Mouse (Mus musculus): ENCODE measurements at regions not wholly inside any gene's neighbourhood (a gene's known extent, or its start where the extent isn't known, plus 50 kb on each side); places are given as distances from the start of the nearest gene placed in this dataset.

DNA sequence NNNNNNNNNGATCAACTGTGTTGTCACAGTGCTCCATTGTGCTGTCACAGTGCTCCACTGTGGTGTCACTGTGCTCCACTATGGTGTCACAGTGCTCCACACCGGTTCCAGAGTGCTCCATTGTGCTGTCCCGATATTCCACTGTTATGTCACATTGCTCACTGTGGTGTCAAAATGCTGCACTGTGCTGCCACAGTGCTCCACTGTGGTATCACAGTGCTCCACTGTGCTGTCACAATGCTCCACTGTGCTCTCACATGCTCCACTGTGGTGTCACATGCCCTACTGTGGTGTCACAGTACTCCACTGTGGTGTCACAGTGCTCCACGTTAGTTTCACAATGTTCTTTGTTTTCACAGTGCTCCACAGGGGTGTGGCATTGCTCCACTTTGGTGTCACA, 359.3 kb upstream of the Olfr161 start:
- Histone ChIP-seq H3K9me3 (replicated peaks; ENCODE audit: control insufficient read depth, low read length) (peaks cover 44% of the 10 kb centered on the region), H3K4me3 (replicated peaks; ENCODE audit: low read length) (no peak overlapping the region)

DNA sequence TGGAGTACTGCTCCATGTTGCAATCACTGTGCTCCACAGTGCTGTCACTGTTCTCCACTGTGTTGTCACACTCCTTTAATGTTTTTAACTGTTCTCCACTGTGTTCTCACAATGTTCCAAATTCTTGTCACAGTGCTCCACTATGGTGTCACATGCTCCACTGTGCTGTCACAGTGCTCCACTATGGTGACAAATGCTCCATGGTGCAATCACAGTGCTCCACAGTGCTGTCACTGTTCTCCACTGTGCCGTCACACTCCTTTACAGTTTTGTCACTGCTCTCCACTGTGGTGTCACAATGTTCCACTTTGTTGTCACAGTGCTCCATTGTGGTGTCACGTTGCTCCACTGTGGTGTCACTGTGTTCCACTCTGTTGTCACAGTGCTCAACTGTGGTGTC, 358.2 kb upstream of the Olfr161 start:
- H3K9ac ChIP-seq (ENCODE audit: low read length) = no peak overlapping the region
- H3K4me3 ChIP-seq (replicated peaks; ENCODE audit: low read length) = no peak overlapping the region
- ATAC-seq (ENCODE audit: insufficient read depth, low FRiP score) = peak; percentile 19; the same call in 1 of the 2 replicates
- peaks cover 47% of the 10 kb centered on the region for H3K9me3 ChIP-seq (replicated peaks; ENCODE audit: control insufficient read depth, low read length)
- WGBS = 56% methylated on average over 2 of the region's 2 CpGs
- no peaks in the 10 kb centered on the region for H3K4me1 ChIP-seq (ENCODE audit: control insufficient read depth, insufficient read depth, low read length)
- H3K36me3 ChIP-seq (ENCODE audit: control insufficient read depth, insufficient read depth, low read length) = no peaks in the 10 kb centered on the region
- H3K4me2 ChIP-seq (ENCODE audit: low read depth, low read length) = no peak overlapping the region
- no peak overlapping the region for H3K27ac ChIP-seq (ENCODE audit: low read length)
- H3K27me3 ChIP-seq (ENCODE audit: control insufficient read depth, insufficient read depth, low read length) = no peaks in the 10 kb centered on the region

More for the DNA sequence above, 359.3 kb upstream of the Olfr161 start:
- Histone ChIP-seq H3K27me3 (ENCODE audit: control insufficient read depth, insufficient read depth, low read length) (no peaks in the 10 kb centered on the region), H3K36me3 (ENCODE audit: control insufficient read depth, insufficient read depth, low read length) (no peaks in the 10 kb centered on the region), H3K27ac (ENCODE audit: low read length) (no peak overlapping the region), H3K4me2 (ENCODE audit: low read depth, low read length) (no peak overlapping the region), H3K9ac (ENCODE audit: low read length) (no peak overlapping the region), H3K4me1 (ENCODE audit: control insufficient read depth, insufficient read depth, low read length) (no peaks in the 10 kb centered on the region)
- 66% methylated on average over 3 of the region's 3 CpGs for WGBS
- 0 out of 2 replicates have a peak, but pooled peaks have one; percentile 30 for ATAC-seq (ENCODE audit: insufficient read depth, low FRiP score)

DNA sequence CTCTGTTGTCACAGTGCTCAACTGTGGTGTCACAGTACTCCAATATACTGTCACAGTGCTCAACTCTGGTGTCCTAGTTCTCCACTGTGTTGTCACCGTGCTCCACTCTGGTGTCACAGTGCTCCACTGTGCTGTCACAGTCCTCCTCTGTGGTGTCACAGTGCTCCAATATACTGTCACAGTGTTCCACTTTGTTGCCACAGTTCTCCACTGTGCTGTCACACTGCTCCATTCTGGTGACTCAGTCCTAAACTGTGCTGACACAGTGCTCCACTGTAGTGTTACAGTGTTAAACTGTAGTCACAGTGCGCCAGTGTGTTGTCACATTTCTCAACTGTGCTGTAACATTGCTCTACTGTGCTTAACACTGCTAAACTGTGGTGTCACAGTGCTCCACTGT, 356.8 kb upstream of the Olfr161 start:
- Histone ChIP-seq H3K4me2 (ENCODE audit: low read depth, low read length) (no peak overlapping the region), H3K4me3 (replicated peaks; ENCODE audit: low read length) (no peak overlapping the region), H3K4me1 (ENCODE audit: control insufficient read depth, insufficient read depth, low read length) (no peaks in the 10 kb centered on the region), H3K27ac (ENCODE audit: low read length) (no peak overlapping the region), H3K9me3 (replicated peaks; ENCODE audit: control insufficient read depth, low read length) (peaks cover 53% of the 10 kb centered on the region), H3K27me3 (ENCODE audit: control insufficient read depth, insufficient read depth, low read length) (no peaks in the 10 kb centered on the region), H3K9ac (ENCODE audit: low read length) (no peak overlapping the region), H3K36me3 (ENCODE audit: control insufficient read depth, insufficient read depth, low read length) (no peaks in the 10 kb centered on the region)
- 46% methylated on average over 2 of the region's 2 CpGs for WGBS
- ATAC-seq (ENCODE audit: insufficient read depth, low FRiP score) = peak; percentile 35

DNA sequence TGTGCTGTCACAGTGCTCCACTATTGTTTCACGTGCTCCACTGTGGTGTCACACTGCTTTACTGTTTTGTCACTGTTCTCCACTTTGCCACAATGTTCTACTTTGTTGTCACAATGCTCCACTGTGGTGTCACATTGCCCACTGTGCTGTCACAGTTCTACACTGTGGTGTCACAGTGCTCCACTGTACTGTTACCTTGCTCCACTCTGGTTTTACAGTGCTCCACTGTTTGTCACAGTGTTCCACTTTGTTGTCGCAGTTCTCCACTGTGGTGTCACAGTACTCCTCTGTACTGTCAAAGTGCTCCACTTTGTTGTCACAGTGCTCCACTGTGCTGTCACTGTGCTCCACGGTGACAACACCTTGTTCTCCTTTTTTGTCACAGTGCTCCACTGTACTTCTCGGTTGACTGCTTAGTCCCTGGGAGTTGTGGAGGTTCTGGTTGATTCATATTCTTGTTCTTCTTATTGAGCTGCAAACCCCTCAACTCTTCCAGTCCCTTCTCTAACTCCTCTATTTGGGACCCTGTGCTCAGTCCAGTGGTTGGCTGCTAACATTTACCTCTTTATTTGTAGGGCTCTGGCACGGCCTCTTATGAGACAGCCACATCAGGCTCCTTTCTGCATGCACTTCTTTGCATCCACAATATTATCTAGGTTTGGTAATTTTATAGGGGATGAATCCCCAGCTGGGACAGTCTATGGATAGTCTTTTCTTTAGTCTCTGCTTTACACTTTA, 349.7 kb upstream of the Olfr161 start:
- Histone ChIP-seq H3K4me1 (ENCODE audit: control insufficient read depth, insufficient read depth, low read length) (no peaks in the 10 kb centered on the region), H3K4me2 (ENCODE audit: low read depth, low read length) (no peak overlapping the region), H3K27ac (ENCODE audit: low read length) (no peak overlapping the region), H3K4me3 (replicated peaks; ENCODE audit: low read length) (no peak overlapping the region), H3K9ac (ENCODE audit: low read length) (no peak overlapping the region), H3K27me3 (ENCODE audit: control insufficient read depth, insufficient read depth, low read length) (no peaks in the 10 kb centered on the region), H3K9me3 (replicated peaks; ENCODE audit: control insufficient read depth, low read length) (peaks cover 34% of the 10 kb centered on the region; the same call in 1 of the 2 replicates), H3K36me3 (ENCODE audit: control insufficient read depth, insufficient read depth, low read length) (no peaks in the 10 kb centered on the region)
- peak; percentile 24 for ATAC-seq (ENCODE audit: insufficient read depth, low FRiP score)
- 63% methylated on average over 5 of the region's 5 CpGs for WGBS

DNA sequence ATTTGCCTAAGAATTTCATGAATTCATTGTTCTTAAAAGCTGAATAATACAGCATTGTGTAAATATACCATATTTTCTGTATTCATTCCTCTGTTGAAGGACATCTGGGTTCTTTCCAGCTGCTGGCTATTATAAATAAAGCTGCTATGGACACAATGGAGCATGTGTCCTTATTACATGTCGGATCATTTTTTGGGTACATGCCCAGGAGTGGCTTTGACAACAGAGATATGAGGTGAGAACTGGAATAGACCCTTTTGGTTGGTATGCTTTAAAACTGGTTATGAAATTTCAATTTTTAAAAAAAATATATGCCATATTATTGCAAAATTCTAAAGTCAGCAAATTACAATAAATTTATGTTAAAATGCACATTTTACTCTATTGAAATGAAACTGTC, 348.9 kb upstream of the Olfr161 start:
- H3K36me3 ChIP-seq (ENCODE audit: control insufficient read depth, insufficient read depth, low read length) = no peaks in the 10 kb centered on the region
- H3K27me3 ChIP-seq (ENCODE audit: control insufficient read depth, insufficient read depth, low read length) = no peaks in the 10 kb centered on the region
- no peak overlapping the region for H3K4me3 ChIP-seq (replicated peaks; ENCODE audit: low read length)
- ATAC-seq (ENCODE audit: insufficient read depth, low FRiP score) = no peak
- H3K4me2 ChIP-seq (ENCODE audit: low read depth, low read length) = no peak overlapping the region
- H3K9ac ChIP-seq (ENCODE audit: low read length) = no peak overlapping the region
- H3K4me1 ChIP-seq (ENCODE audit: control insufficient read depth, insufficient read depth, low read length) = no peaks in the 10 kb centered on the region
- H3K9me3 ChIP-seq (replicated peaks; ENCODE audit: control insufficient read depth, low read length) = peaks cover 30% of the 10 kb centered on the region; the same call in 1 of the 2 replicates
- H3K27ac ChIP-seq (ENCODE audit: low read length) = no peak overlapping the region
- 65% methylated on average over 1 of the region's 1 CpGs for WGBS

DNA sequence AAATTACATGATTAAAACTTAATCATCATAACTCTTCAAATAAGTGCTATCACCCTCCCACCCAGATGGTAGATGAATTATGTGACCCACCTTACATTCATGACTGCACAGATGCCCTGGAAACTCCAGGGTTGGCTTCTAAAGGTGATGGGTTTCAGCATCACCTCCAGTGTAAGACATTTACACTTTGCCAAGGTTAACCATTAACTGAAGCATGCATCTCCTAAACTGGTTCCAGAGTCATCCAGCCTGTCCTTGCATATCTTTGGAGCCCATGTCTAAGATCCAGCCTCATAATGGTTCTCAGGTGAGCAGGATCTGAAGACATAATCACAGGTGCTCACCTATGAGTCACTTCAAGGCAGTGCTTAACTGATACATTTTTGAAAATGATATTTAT, 344.4 kb upstream of the Olfr161 start:
- Histone ChIP-seq H3K4me3 (replicated peaks; ENCODE audit: low read length) (no peak overlapping the region), H3K36me3 (ENCODE audit: control insufficient read depth, insufficient read depth, low read length) (no peaks in the 10 kb centered on the region), H3K27me3 (ENCODE audit: control insufficient read depth, insufficient read depth, low read length) (no peaks in the 10 kb centered on the region), H3K4me2 (ENCODE audit: low read depth, low read length) (no peak overlapping the region), H3K27ac (ENCODE audit: low read length) (no peak overlapping the region), H3K9me3 (replicated peaks; ENCODE audit: control insufficient read depth, low read length) (peaks cover 16% of the 10 kb centered on the region), H3K4me1 (ENCODE audit: control insufficient read depth, insufficient read depth, low read length) (no peaks in the 10 kb centered on the region), H3K9ac (ENCODE audit: low read length) (no peak overlapping the region)
- no peak for ATAC-seq (ENCODE audit: insufficient read depth, low FRiP score)

DNA sequence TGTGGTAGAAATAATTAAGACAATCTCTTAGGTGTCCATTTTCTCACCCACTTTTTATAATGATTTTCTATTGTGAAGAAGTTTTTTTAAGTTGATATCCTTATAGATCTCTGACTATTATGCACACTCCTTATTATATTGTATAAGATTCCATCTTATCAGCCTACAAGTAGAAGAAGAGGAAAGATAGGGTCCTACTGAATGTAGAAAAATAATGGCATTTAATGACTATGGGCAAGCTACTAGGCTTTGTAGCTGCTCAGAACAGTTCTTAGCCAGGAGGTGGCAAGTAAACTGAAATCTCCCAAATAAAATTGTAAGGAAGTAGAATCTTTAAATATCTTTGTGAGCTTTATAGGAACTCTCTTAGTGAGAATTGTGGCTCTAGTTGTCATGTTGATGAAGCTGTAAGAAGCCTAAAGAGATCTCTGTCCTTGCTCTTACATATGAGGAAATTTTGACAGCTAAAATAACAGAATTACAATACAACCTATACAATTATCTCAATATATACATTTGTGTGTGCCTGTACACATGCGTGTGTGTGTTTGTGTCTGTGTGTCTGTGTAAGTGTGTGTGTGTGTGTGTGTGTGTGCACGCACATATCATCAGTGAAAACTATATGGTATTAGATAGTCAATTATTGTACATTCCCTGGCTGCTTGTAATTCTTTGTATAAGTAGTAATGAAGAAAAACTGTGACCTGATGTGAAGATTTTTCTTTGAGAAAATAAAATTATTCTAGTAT, 343.7 kb upstream of the Olfr161 start:
- Histone ChIP-seq H3K9me3 (replicated peaks; ENCODE audit: control insufficient read depth, low read length) (peaks cover 16% of the 10 kb centered on the region), H3K4me3 (replicated peaks; ENCODE audit: low read length) (no peak overlapping the region), H3K4me1 (ENCODE audit: control insufficient read depth, insufficient read depth, low read length) (no peaks in the 10 kb centered on the region), H3K9ac (ENCODE audit: low read length) (no peak overlapping the region), H3K27me3 (ENCODE audit: control insufficient read depth, insufficient read depth, low read length) (no peaks in the 10 kb centered on the region), H3K4me2 (ENCODE audit: low read depth, low read length) (no peak overlapping the region), H3K36me3 (ENCODE audit: control insufficient read depth, insufficient read depth, low read length) (no peaks in the 10 kb centered on the region), H3K27ac (ENCODE audit: low read length) (no peak overlapping the region)
- WGBS = 42% methylated on average over 2 of the region's 2 CpGs
- ATAC-seq (ENCODE audit: insufficient read depth, low FRiP score) = no peak

DNA sequence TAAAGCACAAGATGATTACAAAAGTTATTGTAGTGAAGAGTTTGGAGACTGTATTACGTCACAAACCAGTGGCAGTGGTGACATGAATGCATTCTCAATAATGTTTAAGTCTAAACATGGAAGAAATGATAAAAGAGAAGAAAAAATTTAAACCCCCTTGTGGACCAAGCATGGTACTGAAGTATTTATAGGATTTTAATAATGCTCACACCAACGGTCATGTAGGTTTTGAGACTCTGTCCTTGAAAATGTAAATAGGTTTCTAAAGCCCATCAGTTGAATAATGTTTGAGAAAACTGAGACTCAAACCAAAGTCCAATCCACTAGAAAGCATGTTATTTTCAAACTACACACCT, 343.1 kb upstream of the Olfr161 start:
- no peak overlapping the region for H3K9ac ChIP-seq (ENCODE audit: low read length)
- ATAC-seq (ENCODE audit: insufficient read depth, low FRiP score) = no peak
- no peak overlapping the region for H3K4me2 ChIP-seq (ENCODE audit: low read depth, low read length)
- H3K27me3 ChIP-seq (ENCODE audit: control insufficient read depth, insufficient read depth, low read length) = no peaks in the 10 kb centered on the region
- H3K9me3 ChIP-seq (replicated peaks; ENCODE audit: control insufficient read depth, low read length) = peaks cover 15% of the 10 kb centered on the region
- no peak overlapping the region for H3K4me3 ChIP-seq (replicated peaks; ENCODE audit: low read length)
- H3K4me1 ChIP-seq (ENCODE audit: control insufficient read depth, insufficient read depth, low read length) = no peaks in the 10 kb centered on the region
- WGBS = 48% methylated on average over 2 of the region's 2 CpGs
- H3K27ac ChIP-seq (ENCODE audit: low read length) = no peak overlapping the region
- no peaks in the 10 kb centered on the region for H3K36me3 ChIP-seq (ENCODE audit: control insufficient read depth, insufficient read depth, low read length)

DNA sequence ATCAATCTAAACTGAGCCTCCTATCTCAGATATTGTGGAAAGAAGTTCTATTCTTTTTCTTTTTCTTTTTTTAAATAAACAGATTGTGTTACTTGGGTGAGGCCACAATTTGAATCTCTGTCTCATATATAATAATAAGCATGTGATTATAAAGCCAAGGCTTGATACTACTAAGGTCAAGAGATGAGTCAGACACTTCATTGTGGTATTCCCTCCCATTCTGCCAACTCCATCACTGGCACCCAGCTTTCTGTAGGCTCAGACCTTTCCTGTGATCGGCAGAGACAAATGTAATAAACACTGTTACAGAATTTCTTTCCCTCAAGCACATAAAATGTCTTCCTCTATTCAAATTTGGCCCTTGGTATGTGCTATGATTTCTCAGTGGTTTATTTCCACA, 337.0 kb upstream of the Olfr161 start:
- no peak overlapping the region for H3K9ac ChIP-seq (ENCODE audit: low read length)
- H3K36me3 ChIP-seq (ENCODE audit: control insufficient read depth, insufficient read depth, low read length) = no peaks in the 10 kb centered on the region
- H3K4me1 ChIP-seq (ENCODE audit: control insufficient read depth, insufficient read depth, low read length) = no peaks in the 10 kb centered on the region
- no peak for ATAC-seq (ENCODE audit: insufficient read depth, low FRiP score)
- no peak overlapping the region for H3K4me3 ChIP-seq (replicated peaks; ENCODE audit: low read length)
- 36% methylated on average over 1 of the region's 1 CpGs for WGBS
- peaks cover 17% of the 10 kb centered on the region for H3K9me3 ChIP-seq (replicated peaks; ENCODE audit: control insufficient read depth, low read length)
- H3K27ac ChIP-seq (ENCODE audit: low read length) = no peak overlapping the region
- H3K27me3 ChIP-seq (ENCODE audit: control insufficient read depth, insufficient read depth, low read length) = no peaks in the 10 kb centered on the region
- no peak overlapping the region for H3K4me2 ChIP-seq (ENCODE audit: low read depth, low read length)
